Mouse (Mus musculus) heart, postnatal 10 days (tissue): ENCODE data around the gene Sdc4. TPM values are rescaled to one million over a fixed set of nuclear protein-coding genes. Genes with fewer than 3 reads are reported as not detected.
A peak's percentile ranks its signal among the peaks of the same experiment; 100 is the strongest.

Experiments
- DNase-seq, 2 experiments: peaks; one replicate each; pipeline ENCODE4 v3.0.0; 2021
- intact Hi-C: fragments of 180-260 bp; cut with DNase I; formaldehyde crosslinking; loops from one replicate; pipeline ENCODE4 v1.15.1; 2025
- total RNA-seq, 2 experiments: library from RNA; stranded (reverse); gene quantifications; 2 replicates each; pipeline ENCODE4 v1.2.3; 2021

Gene Sdc4
- total RNA-seq: 10 to 100 TPM; 24.3 to 39.3 TPM

DNA sequence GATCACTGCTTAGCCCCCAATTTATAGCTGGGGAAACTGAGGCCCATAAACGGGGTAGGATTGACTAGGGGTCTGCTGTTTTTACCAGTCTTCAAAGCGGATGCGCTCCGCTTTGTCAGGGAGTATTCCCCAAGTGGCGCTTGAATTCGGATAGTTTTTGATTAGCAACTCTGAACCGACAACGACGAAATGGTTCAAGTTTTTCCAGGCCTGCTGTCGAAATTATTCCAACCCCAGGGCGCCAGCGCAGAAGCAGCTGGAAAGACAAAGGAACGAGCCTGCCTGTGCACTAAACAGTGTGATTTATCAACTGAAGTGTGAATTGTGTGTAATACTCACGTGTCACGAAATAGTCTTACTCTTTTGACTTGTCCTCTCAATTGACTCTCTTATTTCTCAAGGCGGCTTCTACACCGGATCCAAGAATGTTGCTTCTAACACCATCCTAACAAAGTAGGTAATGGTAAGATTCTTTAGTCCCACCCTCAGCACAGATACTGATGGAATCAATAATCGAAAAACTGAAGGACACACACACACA, at the start of gene Sdc4:
Gene Sdc4 (minus strand): TSS at position 428 of the 541 bp plus-strand sequence.
- intact Hi-C loops: no loop called here
- no peak for DNase-seq

DNA sequence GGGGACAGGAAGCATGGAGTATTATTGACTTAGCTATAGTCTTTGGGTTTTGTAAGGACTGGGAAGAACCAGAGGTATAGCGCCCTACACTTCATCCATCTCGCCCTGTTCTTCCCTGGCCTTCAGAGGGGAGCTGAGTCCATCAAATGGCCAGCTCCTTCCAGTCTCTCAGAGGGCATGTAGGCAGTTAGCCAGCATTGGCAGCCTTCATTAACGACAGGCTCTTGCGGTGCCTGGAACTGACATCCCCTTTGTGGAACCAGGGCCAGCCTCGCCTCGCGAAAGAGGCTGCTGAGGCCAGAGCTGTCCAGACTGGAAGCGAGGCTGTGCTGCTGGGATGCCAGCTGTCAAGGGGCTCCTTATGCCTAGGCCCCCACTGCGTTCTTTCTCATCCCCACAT, 44.1 kb upstream of the Sdc4 start:
- DNase-seq: no peak
- intact Hi-C loops: no loop called here

DNA sequence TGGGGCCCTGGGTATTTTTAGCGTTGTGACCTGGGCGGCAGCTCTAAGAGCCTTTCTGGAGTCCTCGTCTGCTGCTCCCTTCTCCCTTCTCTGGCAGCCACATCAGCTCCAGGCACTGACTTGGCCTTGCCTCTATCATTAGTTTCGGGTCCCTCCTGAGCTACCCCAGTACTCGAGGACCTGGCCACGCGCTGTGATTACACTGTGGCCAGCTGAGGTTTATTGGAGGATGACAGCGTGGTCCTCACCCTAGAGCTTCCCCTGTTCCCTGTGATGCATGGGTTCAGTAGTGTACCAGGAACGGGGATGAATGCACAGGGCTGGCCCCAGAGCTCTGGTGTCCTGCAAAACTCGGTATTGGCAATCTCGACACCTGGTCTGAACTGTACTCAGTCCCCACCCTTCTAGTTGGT, 43.4 kb upstream of the Sdc4 start:
- no peak for DNase-seq
- intact Hi-C loops: no loop called here

DNA sequence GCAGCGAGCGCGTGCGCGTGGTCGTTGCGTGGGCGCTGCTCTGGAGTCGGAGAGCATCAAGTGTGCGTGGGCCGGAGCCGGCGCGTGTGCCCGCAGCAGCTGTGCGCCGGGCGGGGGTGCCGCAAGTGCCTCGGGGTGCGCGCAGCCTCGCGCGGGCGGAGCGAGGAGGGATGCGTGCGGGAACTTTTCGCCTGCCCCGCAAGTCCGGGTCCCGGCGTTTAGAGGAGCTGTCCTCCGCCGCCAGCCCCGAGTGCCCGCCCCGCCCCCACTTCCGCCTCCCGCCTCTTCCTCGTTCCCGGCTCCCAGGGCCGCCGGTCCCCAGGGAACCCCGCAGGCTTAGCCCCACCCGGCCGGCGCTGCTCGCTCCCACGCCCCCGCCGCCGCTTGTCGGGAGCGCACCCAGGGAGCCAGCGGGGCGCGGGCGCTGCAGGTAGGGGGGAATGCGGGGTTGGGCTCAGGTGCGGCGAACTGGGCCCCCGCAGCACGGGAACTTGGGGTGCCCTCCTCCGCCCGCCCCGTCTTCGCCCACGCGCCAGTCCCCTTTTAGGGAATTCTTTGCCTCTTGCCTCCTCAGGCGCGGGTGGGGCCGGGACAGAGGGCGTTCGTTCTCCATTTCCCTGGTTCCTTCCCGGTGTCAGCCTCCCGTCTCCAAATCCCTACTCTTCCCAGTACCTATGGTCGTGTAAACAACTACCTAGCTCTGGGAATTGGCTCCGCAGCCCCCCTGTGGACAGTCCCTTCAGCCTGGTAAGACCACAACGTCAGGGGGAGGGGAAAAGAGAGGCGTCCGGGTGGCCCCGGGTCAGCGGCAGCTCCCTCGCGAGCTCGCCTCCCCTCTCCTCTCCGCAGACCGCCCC, 42.8 kb upstream of the Sdc4 start:
- intact Hi-C loops: no loop called here
- DNase-seq: peak; percentile 70 to 72

DNA sequence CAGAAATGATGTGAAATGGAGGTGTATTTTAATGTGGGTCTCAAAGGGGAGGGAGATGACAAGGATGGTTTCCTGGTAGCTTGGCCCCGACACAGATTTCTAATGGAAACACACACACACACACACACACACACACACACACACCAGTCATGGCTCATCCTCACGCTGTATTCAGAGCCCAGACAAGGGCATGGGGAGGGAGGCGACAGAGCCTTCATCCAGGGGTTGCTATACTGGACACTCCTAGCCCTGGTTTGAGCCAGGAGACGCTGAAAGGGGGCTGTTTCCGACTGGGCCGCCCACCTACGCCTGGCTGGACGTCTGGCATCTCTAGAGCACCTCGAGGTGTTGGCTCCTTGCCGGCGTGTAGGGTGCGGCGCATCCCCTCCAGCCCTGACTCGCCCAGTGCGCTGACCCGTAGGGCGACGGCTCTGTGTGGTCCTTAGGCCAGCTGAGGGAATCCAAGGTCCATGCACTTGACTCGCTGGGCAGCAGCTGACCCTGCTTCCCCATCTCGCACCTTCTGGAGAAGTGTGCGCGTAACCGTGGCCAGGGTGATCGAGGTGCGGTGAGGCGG, 42.1 kb upstream of the Sdc4 start, which contains the start of gene Dbndd2:
Gene Dbndd2 (plus strand): TSS at position 426 of the 577 bp plus-strand sequence.
- intact Hi-C loops: no loop called here
- DNase-seq: peak; percentile 54 to 61

DNA sequence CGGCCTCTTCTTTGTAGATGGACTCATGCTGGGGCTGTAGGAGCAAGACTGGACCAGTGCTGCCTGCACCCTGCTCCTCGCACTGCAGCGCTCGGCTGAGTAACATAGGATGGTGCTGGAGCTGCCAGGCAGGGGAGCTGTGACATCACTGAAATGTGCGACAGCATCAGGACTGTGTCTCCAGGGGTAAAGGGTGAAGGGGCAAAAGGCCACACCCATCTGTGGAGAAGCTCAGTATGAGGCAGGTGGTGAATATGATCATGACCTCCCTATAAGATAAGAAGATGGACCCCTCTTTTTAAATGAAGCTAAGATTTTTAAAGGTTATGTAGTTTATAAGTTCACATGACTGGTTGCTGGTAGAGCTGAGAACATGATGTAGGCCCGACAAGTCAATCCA, 29.9 kb upstream of the Sdc4 start, which contains the start of gene Trp53tg5:
Gene Trp53tg5 (minus strand): TSS at position 101 of the 400 bp plus-strand sequence.
- intact Hi-C loops: no loop called here
- no peak for DNase-seq

DNA sequence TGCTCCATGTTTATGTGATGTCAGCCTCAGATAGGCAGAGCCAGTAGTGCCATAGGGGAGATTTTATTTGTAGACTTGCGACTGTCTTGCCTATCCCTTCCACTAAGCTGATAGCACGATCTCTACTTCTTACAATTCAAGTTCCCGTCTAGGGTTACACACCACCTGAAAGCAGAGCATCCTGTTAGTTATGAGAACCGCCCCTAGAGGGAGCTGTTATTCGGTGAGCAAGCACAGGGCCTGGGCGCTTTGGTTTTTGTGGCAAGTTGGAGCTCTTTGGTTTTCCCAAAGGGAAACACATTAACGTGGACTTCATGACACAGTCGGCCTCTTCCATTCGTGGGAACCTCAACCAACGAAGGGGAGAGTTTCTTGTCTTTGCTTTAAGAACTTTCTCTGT, 26.6 kb upstream of the Sdc4 start:
- intact Hi-C loops: loop anchor here (2.0 kb wide), 1 partner anchor 49 kb away; no protein-coding TSS in a partner anchor
- peak; percentile 64 to 76 for DNase-seq

DNA sequence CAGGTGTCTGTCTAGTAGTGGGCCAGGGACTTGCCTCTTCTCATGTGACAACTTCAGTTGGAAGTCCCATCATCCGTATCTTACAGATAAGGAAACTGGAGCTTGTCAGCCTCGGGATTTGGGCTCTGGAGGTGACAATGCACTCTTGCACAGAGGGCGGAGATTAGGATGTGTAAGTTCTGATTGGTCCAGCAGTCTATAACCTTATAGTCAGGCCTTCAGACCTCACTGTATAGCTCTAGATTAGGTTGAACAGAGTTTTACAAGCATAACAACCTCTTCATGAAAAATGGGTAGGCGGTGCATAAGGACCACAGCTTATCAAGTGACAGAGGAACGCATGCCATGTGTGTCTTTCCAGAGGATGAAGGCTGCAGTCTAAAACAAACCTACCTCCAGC, 23.1 kb upstream of the Sdc4 start:
- intact Hi-C loops: no loop called here
- no peak for DNase-seq

DNA sequence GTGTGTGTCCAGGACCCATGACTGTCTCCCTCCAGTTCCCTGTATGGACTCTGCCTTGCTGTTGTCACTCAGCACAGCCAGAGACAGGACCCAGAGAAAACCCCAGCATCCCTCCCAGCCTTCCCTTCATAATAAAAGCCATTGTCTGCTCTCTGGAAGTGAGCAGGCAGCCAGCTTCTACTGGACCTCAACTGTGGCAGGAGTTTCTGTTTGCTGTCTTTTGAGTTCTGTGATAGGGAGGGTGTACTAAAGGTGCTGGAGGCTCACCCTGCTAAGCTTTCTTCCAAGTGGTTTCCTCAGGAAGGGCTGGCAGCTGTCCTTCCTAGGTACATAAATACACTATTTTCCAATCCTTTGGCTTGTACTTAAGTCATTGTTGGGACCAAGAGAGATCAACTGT, 21.5 kb upstream of the Sdc4 start:
- intact Hi-C loops: no loop called here
- DNase-seq: no peak

DNA sequence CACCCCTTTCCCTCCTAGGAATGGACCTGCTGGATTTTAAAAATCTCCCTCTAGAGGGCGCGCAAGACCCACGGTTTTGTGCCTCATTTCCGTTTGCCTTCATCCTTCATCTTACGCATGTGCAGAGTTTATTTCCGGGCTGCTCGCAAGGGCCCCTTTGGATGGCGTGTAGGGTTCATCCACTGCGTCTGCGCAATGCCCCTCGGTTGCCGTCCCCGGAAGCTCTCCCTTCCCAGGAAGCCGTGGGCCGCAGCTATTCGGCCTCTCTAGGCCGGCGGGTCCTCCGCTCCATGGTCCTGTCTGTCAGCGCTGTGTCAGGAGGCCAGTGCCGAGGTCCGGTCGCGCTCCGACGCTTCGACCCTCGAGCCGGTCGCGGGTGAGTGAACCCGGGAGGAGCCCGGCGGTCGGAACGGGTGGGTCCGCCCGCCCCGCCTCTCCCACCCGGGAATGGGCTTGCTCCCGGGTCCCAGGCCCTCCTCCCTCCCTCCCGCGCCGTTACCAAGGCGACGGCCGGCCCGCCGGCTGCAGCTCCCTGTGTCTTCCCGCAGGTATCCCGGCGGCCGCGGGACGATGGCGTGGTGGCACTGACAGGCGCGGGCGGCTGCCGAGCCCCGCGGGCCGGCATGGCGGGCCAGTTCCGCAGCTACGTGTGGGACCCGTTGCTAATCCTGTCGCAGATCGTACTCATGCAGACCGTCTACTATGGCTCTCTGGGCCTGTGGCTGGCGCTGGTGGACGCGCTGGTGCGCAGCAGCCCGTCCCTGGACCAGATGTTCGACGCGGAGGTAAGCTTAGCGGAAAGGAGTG, 17.3 kb upstream of the Sdc4 start, which contains the start of gene Gm20458:
Gene Gm20458 (plus strand): TSS at position 223 of the 807 bp plus-strand sequence.
- peak; percentile 97 to 98 for DNase-seq
- intact Hi-C loops: loop anchor here (5.0 kb wide), 1 partner anchor 36 kb away; the partner anchor contains the start of gene Pigt

DNA sequence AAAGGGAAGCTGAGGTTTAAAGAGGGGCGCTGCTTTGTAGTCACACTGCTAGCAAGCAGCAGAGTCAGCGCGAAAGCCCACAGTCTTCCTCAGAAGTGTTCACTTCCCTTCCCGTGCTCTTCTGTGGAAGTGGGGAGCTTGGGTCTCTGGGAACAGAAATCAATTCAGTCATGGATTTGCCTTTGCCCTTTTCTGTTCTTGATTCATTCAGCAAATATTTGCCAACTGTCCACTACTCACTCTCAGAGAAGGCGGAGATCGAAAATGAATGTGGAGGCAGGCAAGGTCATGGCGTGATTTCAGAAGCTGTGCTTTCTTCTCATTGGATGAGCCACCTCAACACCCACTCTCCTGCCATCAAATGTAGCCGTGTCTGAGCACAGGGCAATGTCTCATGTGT, 14.8 kb upstream of the Sdc4 start:
- intact Hi-C loops: no loop called here
- DNase-seq: no peak

DNA sequence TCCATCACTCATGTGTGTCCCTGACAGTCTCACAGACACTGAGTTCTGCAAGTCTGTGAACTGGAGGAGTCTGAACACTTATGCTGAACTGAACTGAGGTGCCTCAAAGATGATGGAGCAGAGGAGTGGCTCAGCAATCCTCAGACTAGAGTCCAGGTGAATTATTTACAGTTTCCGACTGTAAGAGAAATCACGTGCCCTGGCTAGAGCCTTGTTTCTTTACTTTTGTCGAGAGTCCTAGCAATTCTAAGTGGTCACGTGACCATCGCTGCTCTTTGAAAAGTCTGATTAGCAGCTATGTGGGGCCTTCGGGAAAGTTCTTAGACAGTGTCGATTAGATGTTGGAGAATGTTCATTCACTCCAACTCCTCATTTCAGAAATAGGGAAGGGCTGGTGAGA, 14.3 kb upstream of the Sdc4 start:
- intact Hi-C loops: loop anchor here (2.0 kb wide), 1 partner anchor 41 kb away; no protein-coding TSS in a partner anchor

DNA sequence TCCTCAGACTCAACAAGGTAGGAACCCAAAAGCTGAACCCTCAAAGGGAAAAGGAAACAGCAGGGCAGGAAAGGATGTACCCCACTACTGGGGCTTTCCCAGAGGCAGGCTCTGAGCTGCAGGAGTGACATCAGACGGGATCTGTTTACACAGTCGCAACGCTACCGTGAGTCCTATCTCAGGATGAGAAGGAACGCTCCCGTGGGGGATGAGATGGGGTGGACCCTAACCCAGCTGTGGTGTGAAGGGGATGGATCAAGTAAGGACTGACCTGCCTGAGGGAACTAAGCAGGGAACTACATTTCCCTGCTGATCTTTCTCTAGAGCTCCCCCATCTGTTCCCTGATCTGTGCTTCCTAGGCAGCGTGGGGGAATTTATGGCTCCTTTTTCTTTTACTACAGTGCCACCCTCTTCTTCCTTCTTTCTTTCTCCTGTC, 13.2 kb upstream of the Sdc4 start, which contains the start of gene Sys1:
Gene Sys1 (plus strand): TSS at position 101 of the 437 bp plus-strand sequence.
- peak in 1 of 2 experiments; percentile 44 for DNase-seq
- intact Hi-C loops: loop anchor here (2.0 kb wide), 1 partner anchor 40 kb away; no protein-coding TSS in a partner anchor

More for the DNA sequence above, 14.3 kb upstream of the Sdc4 start:
- no peak for DNase-seq

DNA sequence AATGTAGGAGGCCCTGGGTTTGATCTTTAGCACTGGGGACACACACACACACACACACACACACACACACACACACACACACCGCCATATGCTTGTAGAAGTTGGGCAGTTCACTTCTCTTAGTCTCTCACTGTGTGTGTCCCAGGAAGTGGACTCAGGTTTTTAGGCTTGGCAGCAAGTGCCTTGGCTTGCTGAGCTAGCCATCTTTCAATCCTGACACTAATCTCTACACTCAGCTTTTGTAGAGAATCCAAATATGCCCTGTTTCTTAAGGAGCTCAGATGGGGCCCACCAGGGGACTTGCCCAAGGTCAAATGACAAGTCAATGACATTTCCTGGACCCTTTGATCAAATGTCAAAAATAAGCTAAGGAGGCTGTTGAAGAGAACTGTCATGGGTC, 12.7 kb upstream of the Sdc4 start:
- intact Hi-C loops: loop anchor here (2.0 kb wide), 1 partner anchor 40 kb away; no protein-coding TSS in a partner anchor
- no peak for DNase-seq

DNA sequence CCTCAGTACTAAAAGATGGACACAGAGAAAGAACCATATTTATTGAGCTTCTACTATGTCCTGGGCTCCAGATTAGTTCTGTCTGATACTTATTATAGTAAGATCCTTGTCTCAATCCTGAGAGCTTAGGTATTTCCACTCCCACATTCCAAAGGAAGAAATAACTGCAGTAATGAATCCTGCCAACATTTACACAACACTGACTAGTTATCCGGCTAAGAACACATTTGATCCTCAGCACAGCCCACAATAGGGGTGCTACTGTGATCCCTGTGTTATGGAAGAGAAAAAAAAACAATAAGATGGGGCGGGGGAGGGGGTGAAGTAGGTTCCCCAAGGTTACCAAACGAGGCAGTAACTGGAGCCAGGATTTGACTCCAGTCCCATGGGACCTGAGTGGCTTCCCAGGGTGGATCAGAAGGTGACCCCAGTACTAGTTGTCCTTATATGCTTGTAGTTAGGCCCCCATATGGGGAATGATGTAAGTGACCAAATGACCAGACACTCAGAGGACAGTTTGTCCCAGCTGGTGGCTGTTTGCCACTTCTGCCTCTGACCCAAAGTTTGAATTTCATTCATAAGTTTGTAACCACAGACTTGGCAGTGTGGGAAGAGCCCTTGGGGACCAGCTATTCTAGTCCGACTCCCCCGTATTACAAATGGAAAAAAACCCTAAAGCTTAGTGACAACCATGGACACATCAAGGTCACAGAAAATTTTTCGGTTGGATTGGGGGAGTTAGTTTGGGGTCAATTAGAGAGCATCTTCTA, 11.9 kb upstream of the Sdc4 start:
- intact Hi-C loops: loop anchor here (2.0 kb wide), 1 partner anchor 39 kb away; no protein-coding TSS in a partner anchor
- DNase-seq: peak; percentile 59 to 63

DNA sequence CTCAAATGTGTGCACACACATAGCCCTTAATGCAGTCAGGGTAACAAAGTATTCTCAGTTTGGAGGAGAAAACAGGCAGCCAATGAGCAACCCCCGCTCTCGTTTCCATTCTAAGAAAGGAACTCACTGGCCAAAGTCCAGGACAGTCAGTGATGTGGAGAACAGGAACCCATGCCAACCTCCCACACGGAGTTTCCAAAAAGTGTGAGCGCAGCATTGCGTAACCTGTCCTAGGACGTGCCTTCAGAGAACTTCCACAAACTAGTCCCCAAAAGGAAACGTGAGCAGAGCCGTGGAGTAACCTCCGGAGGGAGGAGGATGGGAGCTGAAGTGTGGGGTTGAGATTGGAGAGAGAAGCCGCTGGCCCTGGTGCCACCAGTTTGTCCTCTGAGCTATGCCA, 11.2 kb upstream of the Sdc4 start:
- intact Hi-C loops: no loop called here
- peak; percentile 85 to 88 for DNase-seq

DNA sequence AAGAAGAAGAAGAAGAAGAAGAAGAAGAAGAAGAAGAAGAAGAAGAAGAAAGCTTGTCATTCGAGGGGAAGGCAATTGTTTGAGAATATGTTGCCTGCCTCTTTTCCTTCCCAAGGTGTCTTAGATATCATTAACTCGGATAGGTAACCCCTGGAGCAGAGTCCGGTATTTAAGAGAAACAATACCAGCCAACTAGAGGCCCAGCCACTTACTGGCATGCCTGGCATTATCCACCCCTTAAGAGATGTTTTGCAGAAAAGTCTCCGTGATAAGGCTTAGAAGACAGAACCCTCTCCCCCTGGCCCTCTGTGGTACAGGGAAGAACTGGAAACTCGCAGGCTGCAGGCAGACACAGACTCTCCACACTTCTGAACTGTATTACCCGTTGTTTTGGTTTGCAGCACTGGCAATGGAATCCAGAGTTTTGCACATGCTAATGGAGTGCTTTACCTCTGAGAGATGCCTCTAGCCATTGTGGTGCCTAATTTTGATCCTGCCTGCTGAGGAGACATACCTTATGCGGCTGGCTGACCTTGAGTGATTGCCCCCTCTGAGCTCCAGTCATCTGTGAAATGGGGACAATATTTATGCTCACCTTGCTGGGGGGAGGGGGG, 10.3 kb upstream of the Sdc4 start:
- DNase-seq: no peak
- intact Hi-C loops: no loop called here

DNA sequence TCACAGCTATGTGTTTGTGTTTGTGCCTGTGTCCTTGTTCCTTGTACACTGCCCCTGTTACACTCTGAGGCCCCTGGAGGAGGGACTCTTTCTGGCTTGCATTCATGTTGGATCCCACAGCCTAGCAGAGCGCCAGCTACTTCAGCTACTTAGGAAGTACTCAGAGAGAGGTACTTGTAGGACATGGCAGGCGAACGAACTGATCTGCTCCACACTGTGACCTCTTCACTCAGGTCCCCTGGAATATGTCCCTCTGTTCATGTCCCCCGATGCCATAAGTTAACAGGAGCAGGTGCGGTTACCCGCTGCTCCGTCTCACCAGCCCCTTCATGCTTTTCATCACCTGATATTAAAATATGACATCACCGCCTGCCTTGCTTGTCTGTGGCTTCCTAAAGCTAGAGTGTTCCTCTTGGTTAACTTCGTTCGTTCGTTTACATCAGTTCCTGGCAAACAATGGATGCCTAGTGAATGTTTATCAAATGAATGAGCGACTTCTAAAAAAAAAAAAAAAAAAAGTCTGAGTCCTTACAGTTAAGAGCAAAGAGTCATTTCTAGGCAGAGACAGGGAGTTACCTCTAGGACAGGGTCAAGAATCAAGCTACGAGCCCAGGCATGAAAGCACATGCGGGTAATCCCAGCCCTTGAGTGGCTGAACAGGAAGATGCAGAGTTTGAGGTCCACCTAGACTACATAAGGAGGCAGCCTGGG, 9.5 kb upstream of the Sdc4 start:
- peak; percentile 41 to 58 for DNase-seq
- intact Hi-C loops: no loop called here
